Mouse (Mus musculus) embryo, embryonic 10 days (tissue): ENCODE results near the gene Sgf29.
A peak's percentile ranks its signal among the peaks of the same experiment; 100 is the strongest.
"Not testable (repeated sequence)": the region's sequence is repeated elsewhere in the genome, so short reads cannot be mapped to it uniquely, and the experiment has no call there.

Source experiments
- DNase-seq: peaks from one replicate; pipeline ENCODE4 v3.0.0-alpha.2; 2015; ENCODE audit warnings: low spot score

Gene Sgf29

GRCm38 (mm10) chr7:126688156-126688555 is 39.0 kb downstream of the Sgf29 start:
- not testable (repeated sequence) for DNase-seq

DNA sequence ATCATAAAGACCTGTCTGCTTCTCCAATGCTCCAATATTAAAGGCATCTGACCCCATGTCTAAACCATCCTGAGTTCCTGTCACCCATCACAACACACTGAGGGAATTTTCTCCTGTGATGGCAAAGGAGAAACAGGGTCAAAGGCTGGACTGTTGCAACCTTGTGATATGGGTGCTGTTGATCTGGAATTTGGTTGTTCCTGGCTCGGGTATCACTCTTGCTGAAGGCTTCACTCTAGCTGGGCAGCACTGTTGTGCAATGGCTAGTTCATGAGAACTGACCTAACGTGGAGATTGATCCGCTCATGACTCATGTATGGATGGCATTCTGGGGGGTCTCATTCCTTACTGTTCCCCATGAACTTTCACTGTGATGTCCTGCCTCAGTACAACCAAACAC is 39.9 kb downstream of the Sgf29 start:
- no peak for DNase-seq

- no peak for DNase-seq
Measured at GRCm38 (mm10) chr7:126690737-126691136, 41.6 kb downstream of the Sgf29 start.

DNA sequence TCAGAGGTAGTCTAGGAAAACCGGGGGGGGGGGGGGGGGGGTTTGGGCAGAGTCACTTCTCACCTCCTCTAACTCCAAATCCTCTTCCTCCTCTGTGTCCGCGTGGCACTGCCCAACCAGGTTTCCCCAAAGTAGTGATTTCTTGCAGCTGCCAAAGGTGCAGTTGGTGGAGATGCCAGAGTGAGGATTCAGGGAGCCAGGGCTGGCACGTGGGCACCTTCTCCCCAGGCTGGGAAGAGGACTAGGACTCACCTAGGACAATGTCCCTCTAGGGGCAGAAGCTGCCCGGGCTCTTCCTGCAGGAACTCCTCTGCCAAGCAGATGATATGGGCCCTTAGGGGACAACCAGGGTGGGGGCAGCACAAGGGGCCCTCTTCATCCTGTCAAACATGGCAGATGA is 42.6 kb downstream of the Sgf29 start:
- DNase-seq: no peak

DNA sequence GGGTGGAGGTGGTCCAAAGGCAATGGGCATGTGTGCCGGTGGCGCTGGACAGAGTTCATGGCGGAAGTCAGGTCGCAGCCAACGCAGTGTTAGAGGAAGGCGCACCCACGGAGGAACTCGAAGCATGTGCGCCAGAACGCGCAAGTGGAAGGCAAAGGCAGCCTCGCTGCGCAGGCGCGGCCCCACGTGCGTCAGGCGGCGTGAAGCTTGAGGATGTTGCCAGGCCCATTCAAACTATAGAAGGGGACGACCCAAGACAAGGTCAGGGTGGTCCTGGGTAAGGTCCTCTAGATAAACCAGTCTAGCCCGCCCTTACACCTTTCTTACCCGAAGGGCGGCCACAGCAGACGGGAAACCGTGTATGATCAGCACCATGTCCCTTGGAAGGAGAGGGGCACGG is 43.3 kb downstream of the Sgf29 start:
- no peak for DNase-seq

DNA sequence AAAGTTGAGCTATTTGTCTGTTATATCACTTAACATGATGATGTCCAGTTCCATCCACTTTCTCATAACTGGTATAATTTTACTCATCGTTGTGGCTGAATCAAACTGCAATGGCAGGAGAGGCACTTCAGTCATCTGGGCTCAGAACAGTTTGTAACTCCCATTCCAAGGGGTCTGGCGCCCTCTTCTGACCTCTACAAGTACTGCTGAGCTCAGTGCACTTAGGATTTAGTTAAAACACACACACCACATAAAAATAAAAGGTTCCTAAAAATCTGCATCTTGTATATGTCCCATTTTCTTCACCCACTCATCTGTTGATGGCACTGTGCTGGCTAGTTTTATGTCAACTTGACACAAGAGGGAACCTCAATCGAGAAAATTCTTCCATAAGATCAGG is 44.1 kb downstream of the Sgf29 start:
- DNase-seq: peak; percentile 89

DNA sequence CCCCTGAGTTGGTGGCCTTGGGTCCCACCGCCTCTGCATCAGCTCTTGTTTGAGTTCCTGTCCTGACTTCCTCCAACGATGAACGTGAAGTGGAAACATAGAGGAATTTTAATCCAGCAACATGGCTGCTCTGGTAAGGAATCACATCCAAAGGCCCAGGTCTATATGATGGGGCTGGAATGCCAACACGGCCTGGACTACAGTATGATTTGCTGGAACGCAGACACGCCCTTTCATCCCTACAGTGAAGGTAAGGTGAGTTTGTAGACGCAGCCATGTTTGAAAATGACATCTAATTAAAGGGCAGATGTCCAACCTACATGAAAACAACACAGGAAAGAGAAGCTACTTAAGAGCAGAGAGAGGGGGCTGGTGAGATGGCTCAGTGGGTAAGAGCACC is 44.7 kb downstream of the Sgf29 start:
- no peak for DNase-seq

DNA sequence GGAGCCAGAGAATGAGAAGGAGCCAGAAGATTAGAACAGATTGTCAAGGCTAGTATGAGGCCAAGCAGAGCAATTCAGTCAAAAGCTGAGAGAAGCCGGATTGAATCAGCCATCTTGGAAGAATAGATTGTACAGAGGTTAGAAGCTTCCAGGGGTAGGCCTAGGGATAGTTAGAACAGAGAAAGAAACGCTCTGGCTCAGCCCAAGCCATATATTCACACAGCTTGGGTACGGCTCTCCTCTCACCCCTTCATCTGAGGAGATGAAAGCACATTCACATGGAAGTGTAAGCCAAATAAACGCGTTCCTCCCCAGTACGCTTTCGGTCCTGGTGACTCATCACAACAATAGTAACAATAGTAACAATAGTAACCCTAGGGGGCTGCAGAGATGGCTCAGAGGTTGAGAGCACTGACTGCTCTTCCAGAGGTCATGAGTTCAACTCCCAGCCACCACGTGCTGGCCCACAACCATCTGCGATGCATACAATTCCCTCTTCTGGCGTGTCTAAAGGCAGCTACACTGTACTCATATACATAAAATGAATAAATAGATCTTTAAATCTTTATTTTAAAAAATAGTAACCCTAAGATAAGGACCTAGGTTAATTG is 45.4 kb downstream of the Sgf29 start:
- DNase-seq: peak; percentile 64

DNA sequence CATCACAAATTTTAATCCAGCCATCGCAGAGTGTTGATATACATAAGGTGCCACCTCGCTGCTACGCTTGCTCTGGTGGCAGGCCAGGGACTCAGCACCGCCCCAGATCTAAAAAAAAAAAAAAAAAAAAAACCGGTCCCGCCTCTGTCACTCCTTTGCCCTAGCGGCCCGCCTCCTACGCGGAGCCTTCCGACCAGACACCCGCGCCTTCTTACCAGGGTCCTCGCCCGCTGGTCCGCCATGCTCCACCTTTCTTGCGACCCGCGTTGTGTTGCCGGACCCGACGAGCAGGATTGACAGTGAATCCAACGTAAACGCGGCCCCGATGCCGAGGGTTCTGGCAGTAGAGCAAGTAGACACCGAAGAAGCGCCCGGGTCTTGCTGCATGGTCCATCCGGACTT is 46.1 kb downstream of the Sgf29 start, which contains the start of gene Bola2:
TSS of gene Bola2 (plus strand) at position 192 of the 402 bp plus-strand sequence.
- DNase-seq: peak; percentile 78

- peak; percentile 98 for DNase-seq
Measured at GRCm38 (mm10) chr7:126695631-126696207, 46.6 kb downstream of the Sgf29 start, which contains the start of gene Slx1b. Slx1b (minus strand) TSS chr7:126695784.

- DNase-seq: no peak
Measured at GRCm38 (mm10) chr7:126696303-126696702, 47.2 kb downstream of the Sgf29 start.

GRCm38 (mm10) chr7:126696886-126697285 is 47.8 kb downstream of the Sgf29 start:
- no peak for DNase-seq

DNA sequence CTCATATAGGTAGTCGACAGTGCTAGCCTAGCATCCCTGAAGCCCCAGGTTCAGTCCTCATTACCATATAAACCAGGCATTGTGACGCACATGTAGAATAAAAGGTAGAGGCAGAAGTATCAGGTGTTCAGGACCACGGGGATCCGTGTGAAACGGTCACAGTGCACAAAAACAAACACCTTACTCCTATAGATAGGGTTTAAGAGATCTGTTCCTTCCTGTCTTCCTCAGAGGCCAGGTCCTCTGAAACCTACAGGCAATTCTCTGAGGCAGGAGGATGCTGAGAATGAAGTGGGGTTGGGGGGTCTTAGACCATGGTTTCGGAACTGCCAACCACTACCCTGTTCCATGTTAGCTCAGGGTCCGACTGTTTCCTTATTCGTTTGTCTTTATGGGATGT is 48.7 kb downstream of the Sgf29 start:
- no peak for DNase-seq

DNA sequence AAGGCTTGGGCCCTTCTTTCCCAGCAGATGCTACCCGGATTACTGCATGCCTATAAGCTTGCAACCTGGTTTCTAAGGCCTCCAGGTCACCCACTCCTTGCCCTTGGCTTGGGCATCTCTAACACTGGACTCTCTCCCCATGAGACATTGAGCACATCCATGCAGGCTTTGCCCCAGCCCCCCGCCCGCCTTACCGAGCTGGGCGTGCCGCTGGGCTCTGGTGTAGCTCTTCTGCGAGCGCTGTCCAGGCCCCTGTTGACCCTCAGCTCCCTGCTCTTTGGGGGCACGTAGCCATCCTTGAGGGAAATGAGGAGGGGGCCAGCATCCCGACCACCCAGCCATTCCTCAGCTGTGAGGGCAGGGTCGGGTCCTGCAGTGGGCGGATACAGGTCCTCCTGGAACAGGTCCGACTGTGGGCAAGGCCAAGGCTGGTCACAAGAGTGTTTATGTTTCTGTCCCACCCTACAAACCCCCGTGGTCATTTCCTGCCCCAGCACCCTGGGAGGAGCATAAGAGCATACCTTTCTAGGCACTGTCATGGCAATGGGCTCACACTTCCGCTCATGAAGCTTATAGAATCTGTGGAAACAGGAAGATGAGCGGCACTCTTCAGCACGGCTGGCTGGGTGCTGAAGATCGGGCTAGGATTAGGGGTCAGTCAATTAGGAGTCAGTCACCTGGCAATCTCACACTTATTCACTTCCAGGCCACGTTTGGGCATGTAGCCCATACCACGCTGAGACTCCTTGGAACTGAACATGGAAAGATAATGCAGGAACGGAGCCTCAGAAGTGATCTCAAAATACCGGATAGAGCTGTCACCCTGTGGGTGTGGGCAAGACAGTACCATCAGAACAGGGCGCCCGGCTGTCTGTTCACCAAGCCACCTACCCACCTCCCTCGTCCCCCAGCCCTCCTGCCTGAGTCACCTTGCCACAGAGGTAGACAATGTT is 51.2 kb downstream of the Sgf29 start:
- DNase-seq: no peak

DNA sequence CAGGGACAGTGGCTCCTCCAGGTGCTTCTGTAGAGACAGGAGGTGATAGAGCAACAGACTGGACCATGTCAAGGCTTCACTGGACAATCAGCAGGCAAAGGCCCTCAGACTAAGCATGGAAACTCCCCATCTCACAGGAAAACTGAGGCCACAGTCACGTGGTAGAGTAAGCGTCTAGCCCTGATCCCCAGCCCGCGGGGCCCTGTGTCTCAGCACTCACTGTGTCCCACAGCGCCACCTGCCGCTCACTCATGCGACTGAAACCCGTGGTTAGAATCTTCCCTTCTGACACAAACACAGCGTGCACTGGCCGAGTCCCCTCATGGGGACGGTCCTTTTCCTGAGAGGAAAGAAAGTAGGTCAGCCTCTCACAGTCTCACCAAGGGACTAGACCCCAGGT is 52.0 kb downstream of the Sgf29 start:
- peak; percentile 97 for DNase-seq

DNA sequence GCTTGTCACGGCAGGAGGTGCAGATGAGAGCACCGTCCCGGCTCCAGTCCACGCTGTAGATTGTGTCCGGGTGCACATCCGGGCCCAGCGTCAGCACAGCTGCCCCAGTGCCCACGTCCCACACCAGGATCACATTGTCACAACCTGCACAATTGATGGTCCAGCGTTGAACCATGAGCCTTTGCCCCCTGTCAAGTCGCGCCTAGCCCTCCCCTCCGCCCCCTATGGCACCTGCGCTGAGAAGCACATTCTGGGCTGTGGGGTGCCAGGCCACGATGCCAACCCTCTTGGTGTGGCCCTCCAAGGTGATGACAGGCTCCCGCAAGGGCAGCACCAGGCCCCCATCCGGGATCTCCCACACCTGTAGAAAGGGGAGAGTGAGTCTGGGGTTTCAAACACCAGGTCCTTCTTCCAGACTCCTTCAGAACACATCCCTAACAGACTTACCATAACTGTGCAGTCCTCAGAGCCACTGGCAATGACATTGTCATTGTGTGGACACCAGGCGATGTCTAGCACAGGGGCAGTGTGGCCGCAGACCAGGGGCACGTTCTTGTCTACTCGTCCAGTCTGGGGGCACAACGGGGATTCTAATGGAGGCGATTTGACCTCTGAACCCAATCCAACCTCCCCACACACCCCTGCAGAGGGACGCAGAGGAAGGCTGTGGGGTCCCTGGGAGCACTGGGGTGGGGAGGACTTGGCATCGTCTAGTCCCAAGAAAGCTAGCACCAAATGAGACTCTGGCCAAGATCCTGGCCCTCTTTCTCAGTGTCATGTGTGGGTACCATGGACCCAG is 52.6 kb downstream of the Sgf29 start:
- DNase-seq: no peak

GRCm38 (mm10) chr7:126702358-126702757 is 53.2 kb downstream of the Sgf29 start:
- no peak for DNase-seq

- DNase-seq: no peak
Measured at GRCm38 (mm10) chr7:126702861-126703756, 54.0 kb downstream of the Sgf29 start.

DNA sequence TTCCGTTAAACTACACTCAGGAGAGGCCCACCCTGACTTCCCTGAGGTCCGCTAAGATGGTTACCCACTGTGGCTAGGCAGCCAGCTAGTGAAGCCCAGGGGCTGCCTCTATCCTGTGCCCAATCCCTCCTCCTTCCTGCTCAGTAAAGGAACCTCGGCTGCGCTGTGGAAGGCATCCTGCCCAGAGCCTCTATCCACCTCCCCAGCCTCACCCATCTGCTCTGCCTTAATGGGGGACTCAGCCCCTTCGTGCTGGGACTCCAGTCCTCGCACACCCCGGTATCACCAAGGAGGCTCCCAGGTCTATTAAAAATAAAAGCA is 54.6 kb downstream of the Sgf29 start:
- no peak for DNase-seq

GRCm38 (mm10) chr7:126704121-126704980 is 55.2 kb downstream of the Sgf29 start:
- peak; percentile 78 for DNase-seq
